Mouse (Mus musculus): ENCODE data around the gene Arhgap32.

DNA sequence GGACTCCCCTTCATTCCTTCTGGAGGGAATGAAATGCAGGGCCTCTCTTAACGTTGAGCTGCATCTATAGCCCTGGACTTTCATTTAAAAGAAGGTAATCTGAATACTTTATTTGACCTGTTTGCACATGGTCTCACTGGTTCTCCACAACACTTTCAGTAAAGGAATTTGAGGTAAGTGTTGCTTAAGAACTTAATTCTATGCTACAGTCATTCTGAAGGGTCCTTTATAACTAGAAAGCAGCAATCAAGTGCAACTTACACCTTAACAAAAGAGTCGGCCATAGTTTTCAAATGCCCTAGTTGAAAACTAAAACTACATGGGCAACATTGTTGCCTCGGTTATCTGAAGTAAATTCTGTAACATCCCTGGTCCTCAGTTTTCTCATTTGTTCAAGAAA, 43.8 kb downstream of the Arhgap32 start:
- TF ChIP-seq CTCF (IDR thresholded peaks at IDR 0.05; ENCODE audit: low read depth) = no peak
- TF ChIP-seq EP300 (IDR thresholded peaks at IDR 0.05; ENCODE audit: low read depth) = no peak

All from liver, embryonic 14.5 days (tissue).